Mouse (Mus musculus) neural tube, embryonic 13.5 days (tissue): ENCODE measurements at regions not wholly inside any gene's neighbourhood (a gene's known extent, or its start where the extent isn't known, plus 50 kb on each side); places are given as distances from the start of the nearest gene placed in this dataset.
"Not testable (repeated sequence)": the region's sequence is repeated elsewhere in the genome, so short reads cannot be mapped to it uniquely, and the experiment has no call there.

Source experiments
- ATAC-seq: fragments of 200-750 bp; cut with Nextera tagmentation; 2 replicates; pipeline ENCODE4 v1.8.0; 2017; ENCODE audit warnings: low read depth, mild to moderate bottlenecking, moderate TSS enrichment, moderate library complexity
- H3K27ac ChIP-seq: fragments of 300-500 bp; sonication (generic); replicated peaks from 2 replicates; pipeline ENCODE4 v1.5.1; 2015; ENCODE audit warnings: moderate library complexity, mild to moderate bottlenecking, inconsistent platforms
- H3K27me3 ChIP-seq: fragments of 300-500 bp; sonication (generic); 2 replicates; pipeline ENCODE4 v1.6.1; 2015; ENCODE audit warnings: mild to moderate bottlenecking, inconsistent platforms
- H3K36me3 ChIP-seq: fragments of 300-500 bp; sonication (generic); 2 replicates; pipeline ENCODE4 v1.6.1; 2015; ENCODE audit warnings: mild to moderate bottlenecking, inconsistent platforms
- H3K4me1 ChIP-seq: fragments of 300-500 bp; sonication (generic); replicated peaks from 2 replicates; pipeline ENCODE4 v1.6.1; 2015; ENCODE audit warnings: inconsistent platforms
- H3K4me2 ChIP-seq: fragments of 300-500 bp; sonication (generic); 2 replicates; pipeline ENCODE4 v1.6.1; 2015; ENCODE audit warnings: inconsistent platforms, mild to moderate bottlenecking, moderate library complexity
- H3K4me3 ChIP-seq: fragments of 300-500 bp; sonication (generic); 2 replicates; pipeline ENCODE4 v1.5.1; 2015; ENCODE audit warnings: mild to moderate bottlenecking, inconsistent platforms
- H3K9ac ChIP-seq: fragments of 300-500 bp; sonication (generic); 2 replicates; pipeline ENCODE4 v1.6.1; 2015; ENCODE audit warnings: moderate library complexity, mild to moderate bottlenecking, inconsistent platforms
- H3K9me3 ChIP-seq: fragments of 300-500 bp; sonication (generic); 2 replicates; pipeline ENCODE4 v1.6.1; 2016; ENCODE audit warnings: inconsistent platforms
- WGBS: fragments of 180-500 bp; shearing (Covaris S2); methylation state at CpG from one replicate; pipeline ENCODE4 v1.1.7; 2015; 5-methylcytosine and 5-hydroxymethylcytosine counted together

DNA sequence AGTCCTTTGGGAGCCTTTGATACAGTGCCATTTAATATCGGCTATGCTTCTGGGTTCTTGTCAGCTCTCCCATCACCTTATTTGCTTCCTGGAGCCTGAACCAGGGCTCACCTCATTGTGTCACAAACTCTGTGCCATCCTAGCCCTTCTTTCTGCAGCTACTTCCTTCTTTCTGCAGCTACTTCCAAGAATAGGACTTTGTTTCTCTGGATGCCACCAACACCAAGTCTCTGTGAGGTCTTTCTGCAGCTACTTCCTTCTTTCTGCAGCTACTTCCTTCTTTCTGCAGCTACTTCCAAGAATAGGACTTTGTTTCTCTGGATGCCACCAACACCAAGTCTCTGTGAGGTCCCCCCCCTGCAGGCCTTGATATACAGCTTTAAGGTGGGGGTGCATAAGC is 107.8 kb downstream of the Adra2a start:
- 95% methylated on average over 1 of the region's 1 CpGs for WGBS

DNA sequence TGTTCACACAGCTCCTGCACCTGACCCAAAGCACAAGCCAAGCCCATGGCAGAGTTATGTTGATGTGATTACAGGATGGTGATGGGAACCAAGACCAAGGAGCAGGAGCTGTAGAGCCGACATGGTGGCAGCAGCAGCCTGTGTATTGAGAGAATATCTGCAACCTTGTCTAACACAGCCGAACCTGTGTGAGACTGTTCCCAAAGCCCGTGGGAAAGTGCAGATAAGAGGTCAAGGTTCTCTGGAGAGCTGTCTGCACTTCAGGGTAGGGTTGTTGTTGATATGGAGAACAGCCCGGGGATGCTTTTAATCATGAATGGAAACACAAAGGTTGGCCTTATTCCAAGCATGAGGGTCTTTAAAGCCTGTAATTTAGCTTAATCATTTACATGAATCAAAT is 110.4 kb downstream of the Adra2a start:
- Histone ChIP-seq H3K27me3 (no peaks in the 10 kb centered on the region), H3K9ac (no peak overlapping the region), H3K9me3 (no peaks in the 10 kb centered on the region), H3K27ac (no peak overlapping the region), H3K4me2 (no peak overlapping the region), H3K36me3 (no peaks in the 10 kb centered on the region), H3K4me1 (no peaks in the 10 kb centered on the region), H3K4me3 (no peak overlapping the region)
- 80% methylated on average over 4 of the region's 4 CpGs for WGBS
- ATAC-seq, result no peak

More for the DNA sequence above, 107.8 kb downstream of the Adra2a start:
- not testable (repeated sequence) for H3K4me2 ChIP-seq, H3K9ac ChIP-seq, H3K27ac ChIP-seq, H3K36me3 ChIP-seq, H3K4me1 ChIP-seq, ATAC-seq, H3K4me3 ChIP-seq, H3K9me3 ChIP-seq, H3K27me3 ChIP-seq

DNA sequence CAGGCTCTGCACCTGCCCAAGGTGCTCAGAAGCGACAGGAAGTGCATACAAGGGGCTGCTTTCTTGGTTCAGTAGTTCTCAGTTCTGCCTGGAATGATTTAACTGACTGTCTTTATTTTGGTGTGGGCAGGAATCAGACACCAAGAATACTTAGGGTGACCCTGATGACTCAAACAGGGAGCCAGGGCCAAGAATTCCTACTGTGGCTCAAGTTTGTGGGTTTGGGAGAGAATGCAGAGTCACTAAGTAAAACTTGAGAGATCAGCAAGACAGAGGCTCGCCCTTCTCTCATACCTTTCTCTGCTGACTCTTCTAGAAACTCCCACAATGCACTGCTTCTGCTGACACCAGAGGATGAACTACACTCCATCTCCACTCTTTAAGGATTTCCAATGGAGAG is 126.4 kb downstream of the Adra2a start:
- Histone ChIP-seq H3K36me3 (no peaks in the 10 kb centered on the region), H3K9me3 (no peaks in the 10 kb centered on the region), H3K27me3 (no peaks in the 10 kb centered on the region), H3K9ac (no peak overlapping the region), H3K4me1 (peaks cover 13% of the 10 kb centered on the region), H3K27ac (no peak overlapping the region), H3K4me2 (no peak overlapping the region), H3K4me3 (no peak overlapping the region)
- 57% methylated on average over 2 of the region's 2 CpGs for WGBS
- no peak for ATAC-seq

DNA sequence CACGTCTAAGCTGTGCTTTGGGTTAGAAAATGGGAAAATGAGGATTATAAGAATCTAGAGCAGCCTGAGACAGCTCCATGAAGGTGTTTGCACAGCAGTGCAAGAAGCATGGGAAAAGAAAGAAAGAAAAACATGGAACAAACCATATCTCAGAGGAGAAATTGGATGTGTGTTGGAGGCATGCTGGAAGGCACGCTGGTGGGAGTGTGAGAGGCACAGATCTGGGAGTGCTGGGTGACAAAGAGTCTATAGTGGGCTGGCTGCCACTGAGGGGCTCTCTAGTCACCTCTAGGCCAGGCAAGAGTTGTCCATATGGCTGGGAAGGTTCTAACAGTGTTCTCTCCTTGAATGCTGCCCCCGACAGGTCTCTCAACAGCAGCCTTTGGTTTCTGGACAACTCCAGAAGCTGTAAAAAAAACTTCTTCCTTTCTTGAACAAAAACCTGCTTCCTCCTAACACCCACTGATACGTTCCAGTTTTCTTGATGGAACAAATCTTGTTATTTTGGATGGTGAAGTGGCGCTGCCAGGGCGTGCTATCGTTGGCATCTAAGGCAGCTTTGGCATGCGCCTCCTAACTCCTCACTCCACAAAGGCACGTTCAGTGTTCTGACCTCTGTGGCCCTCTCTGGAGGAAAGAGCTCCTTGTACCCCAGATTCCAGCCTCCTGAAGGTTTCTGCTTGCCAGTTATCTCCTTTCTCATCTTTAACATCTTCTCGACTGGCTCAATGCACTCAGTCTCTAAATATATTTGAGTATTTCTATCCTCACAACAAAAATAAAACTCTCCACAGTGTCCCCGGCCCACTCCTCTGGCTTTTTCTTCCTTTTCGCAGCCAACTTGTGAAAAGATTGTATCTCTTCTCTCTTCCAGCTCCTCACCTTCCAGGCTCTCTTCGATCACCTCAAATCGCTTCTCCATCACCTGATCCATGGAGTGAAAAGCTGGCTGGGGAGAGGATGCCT is 130.4 kb downstream of the Adra2a start:
- ATAC-seq, result no peak
- WGBS, result 90% methylated on average over 14 of the region's 14 CpGs
- no peak overlapping the region for H3K9ac ChIP-seq
- H3K36me3 ChIP-seq, result no peaks in the 10 kb centered on the region
- no peaks in the 10 kb centered on the region for H3K27me3 ChIP-seq
- H3K27ac ChIP-seq, result no peak overlapping the region
- H3K4me2 ChIP-seq, result no peak overlapping the region
- no peaks in the 10 kb centered on the region for H3K9me3 ChIP-seq
- H3K4me1 ChIP-seq, result peaks cover 13% of the 10 kb centered on the region
- H3K4me3 ChIP-seq, result no peak overlapping the region

DNA sequence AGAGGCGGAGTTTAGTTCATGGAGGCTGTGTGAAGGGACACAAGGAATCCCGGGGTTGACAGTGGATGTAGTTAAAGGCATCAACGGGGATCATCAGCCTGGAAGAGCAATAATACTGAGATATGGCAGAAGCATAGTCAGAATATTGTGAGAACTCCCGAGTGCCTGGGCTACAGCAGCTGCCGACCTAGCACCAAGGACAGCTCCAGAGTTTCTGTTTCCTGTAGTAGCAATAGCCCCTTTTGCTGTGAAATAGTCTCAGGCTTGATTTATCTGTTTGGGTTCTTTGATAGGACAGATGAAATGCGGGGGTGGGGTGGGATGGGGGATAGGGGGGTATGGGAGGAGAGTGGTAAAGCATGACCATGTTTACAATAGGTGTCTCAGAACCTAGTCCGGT is 131.8 kb downstream of the Adra2a start:
- Histone ChIP-seq H3K4me1 (peaks cover 8% of the 10 kb centered on the region), H3K36me3 (no peaks in the 10 kb centered on the region), H3K27me3 (no peaks in the 10 kb centered on the region), H3K4me2 (no peak overlapping the region), H3K9ac (no peak overlapping the region), H3K4me3 (no peak overlapping the region), H3K9me3 (no peaks in the 10 kb centered on the region), H3K27ac (no peak overlapping the region)
- no peak for ATAC-seq
- 50% methylated on average over 7 of the region's 7 CpGs for WGBS

DNA sequence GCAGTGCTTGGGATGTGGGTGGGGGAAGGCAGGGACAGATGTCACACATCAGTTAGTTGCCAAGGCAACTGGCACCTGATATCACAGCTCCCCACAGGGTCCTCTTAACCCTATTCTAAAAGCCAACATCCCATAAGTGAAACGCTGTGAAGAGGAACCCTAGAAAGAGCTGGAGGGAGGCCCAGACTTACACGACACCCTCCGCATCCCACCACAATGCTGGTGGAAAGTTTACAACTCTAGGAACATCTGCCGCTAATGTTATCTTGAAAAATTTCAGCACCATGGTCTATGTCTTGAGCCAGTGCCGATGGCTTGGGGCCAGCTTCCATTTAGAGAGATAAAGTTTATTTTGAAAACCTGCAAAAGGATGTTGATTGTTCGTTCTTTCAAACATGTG is 133.5 kb downstream of the Adra2a start:
- Histone ChIP-seq H3K27ac (no peak overlapping the region), H3K9me3 (no peaks in the 10 kb centered on the region), H3K9ac (no peak overlapping the region), H3K27me3 (no peaks in the 10 kb centered on the region), H3K4me2 (no peak overlapping the region), H3K4me1 (no peaks in the 10 kb centered on the region), H3K4me3 (no peak overlapping the region), H3K36me3 (no peaks in the 10 kb centered on the region)
- 79% methylated on average over 6 of the region's 6 CpGs for WGBS
- no peak for ATAC-seq

DNA sequence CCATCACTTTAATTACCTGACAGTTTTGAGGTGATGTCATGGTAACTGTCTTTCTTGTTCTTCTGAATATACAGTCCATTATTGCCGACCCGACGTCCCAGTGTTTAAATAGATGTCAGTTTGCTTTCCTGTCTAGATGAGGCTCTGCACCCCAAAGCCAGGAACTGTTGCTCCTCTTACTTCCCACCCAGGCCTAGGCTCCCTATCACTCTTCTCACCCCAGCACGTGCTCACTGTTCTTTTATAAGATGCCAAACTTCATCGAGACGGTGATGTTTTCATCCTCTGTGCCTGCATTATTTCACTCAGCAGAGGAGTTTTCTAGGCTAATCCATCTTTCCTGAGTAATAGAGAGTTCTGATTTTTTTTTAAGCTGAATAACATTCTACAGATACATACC is 156.5 kb downstream of the Adra2a start:
- no peak overlapping the region for H3K4me3 ChIP-seq
- H3K4me1 ChIP-seq, result peaks cover 3% of the 10 kb centered on the region
- H3K9me3 ChIP-seq, result no peaks in the 10 kb centered on the region
- H3K27ac ChIP-seq, result no peak overlapping the region
- no peak for ATAC-seq
- H3K36me3 ChIP-seq, result no peaks in the 10 kb centered on the region
- H3K4me2 ChIP-seq, result no peak overlapping the region
- 82% methylated on average over 6 of the region's 6 CpGs for WGBS
- no peak overlapping the region for H3K9ac ChIP-seq
- no peaks in the 10 kb centered on the region for H3K27me3 ChIP-seq

DNA sequence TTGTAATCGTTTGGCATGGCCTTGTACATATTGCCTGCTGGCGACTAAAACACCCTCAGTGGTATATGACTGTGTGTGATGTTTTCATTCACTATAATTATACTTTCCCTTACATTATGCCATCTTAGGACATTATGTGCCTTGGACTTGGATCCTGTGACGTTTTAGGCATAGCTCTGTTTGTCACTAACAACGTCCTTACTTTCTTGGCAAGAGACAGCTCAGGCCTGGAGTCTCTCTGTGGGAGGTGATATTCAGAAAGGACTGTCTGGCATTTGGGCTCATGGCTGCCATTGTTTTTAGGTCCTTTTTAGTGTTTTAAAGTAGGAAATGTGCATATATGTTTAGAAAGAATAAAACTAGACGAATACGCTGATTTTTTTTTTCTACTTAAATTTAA is 158.5 kb downstream of the Adra2a start:
- no peak overlapping the region for H3K27ac ChIP-seq
- H3K4me3 ChIP-seq, result no peak overlapping the region
- H3K9me3 ChIP-seq, result no peaks in the 10 kb centered on the region
- no peak overlapping the region for H3K9ac ChIP-seq
- no peaks in the 10 kb centered on the region for H3K36me3 ChIP-seq
- ATAC-seq, result no peak
- WGBS, result 77% methylated on average over 6 of the region's 6 CpGs
- H3K4me1 ChIP-seq, result 0 out of 2 replicates have a peak, but pooled peaks cover 4% of the 10 kb centered on the region
- no peak overlapping the region for H3K4me2 ChIP-seq
- H3K27me3 ChIP-seq, result no peaks in the 10 kb centered on the region

DNA sequence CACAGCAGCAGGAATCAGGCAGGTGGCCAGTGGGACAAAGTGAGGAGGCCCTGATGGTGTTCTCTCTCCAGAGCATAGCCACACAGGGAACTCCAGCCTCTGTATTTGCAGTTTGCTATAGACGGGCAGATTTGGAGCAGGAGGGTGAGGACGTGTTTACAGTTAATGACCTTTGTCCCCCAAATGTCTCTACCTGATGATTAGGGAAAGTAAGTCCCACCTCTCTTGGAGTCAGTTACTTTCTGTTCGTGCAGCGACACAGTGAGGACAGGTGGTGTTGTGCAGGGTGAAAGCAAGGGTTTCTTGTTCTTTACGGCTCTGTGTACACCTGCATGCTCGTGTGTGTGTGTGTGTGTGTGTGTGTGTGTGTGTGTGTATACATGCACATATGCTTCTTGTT is 162.9 kb downstream of the Adra2a start:
- no peak overlapping the region for H3K27ac ChIP-seq
- no peak overlapping the region for H3K9ac ChIP-seq
- ATAC-seq, result no peak
- WGBS, result 81% methylated on average over 6 of the region's 6 CpGs
- 0 out of 2 replicates have a peak, but pooled peaks cover 4% of the 10 kb centered on the region for H3K4me1 ChIP-seq
- H3K36me3 ChIP-seq, result no peaks in the 10 kb centered on the region
- H3K27me3 ChIP-seq, result no peaks in the 10 kb centered on the region
- H3K4me2 ChIP-seq, result no peak overlapping the region
- no peak overlapping the region for H3K4me3 ChIP-seq
- no peaks in the 10 kb centered on the region for H3K9me3 ChIP-seq

DNA sequence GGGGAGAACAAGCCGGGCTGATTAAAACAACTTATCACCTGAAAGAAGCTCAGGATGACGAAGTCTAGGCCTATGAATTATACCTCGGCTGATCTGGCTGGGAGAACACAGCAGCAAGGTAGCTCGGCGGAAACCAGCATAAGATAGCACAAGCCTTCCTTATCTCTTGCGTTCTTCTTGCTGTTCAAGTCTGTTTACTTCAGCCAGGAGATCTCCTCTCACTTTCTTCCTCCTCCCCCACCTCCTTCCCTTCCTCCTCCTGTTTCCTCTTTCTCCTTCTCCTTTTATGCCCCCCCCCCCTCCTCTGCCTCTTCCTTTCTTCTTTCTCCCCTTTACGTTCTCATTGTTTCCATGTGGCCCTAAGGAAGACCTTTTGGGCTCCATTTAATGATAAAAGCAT is 168.2 kb downstream of the Adra2a start:
- Histone ChIP-seq H3K27me3 (no peaks in the 10 kb centered on the region), H3K4me1 (no peaks in the 10 kb centered on the region), H3K4me2 (no peak overlapping the region), H3K9me3 (no peaks in the 10 kb centered on the region), H3K27ac (no peak overlapping the region), H3K4me3 (no peak overlapping the region), H3K36me3 (no peaks in the 10 kb centered on the region), H3K9ac (no peak overlapping the region)
- 84% methylated on average over 7 of the region's 7 CpGs for WGBS
- no peak for ATAC-seq

DNA sequence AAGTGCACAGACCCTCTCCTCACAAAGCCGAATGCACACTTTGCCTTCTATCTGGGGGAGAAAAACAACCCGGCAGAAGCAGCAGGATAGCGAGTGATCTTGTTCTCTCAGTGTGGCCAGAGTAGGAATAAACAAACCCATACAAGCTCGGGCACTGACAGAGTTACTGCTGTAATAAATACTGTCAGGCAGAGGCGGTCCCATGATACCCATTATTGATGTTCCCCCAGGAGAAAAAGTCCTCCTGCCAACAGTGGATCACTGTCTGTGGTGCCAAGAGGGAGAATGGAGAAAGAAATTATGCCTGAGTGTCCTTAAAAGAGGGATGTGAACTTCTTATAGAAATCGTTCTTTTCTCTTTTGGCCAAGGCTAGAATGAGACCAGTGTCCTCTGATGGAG is 200.2 kb downstream of the Adra2a start:
- H3K36me3 ChIP-seq, result no peaks in the 10 kb centered on the region
- peak; percentile 43; the same call in 1 of the 2 replicates for ATAC-seq
- H3K27me3 ChIP-seq, result no peaks in the 10 kb centered on the region
- no peaks in the 10 kb centered on the region for H3K9me3 ChIP-seq
- H3K4me3 ChIP-seq, result no peak overlapping the region
- H3K9ac ChIP-seq, result no peak overlapping the region
- H3K27ac ChIP-seq, result no peak overlapping the region
- peaks cover 22% of the 10 kb centered on the region for H3K4me1 ChIP-seq
- WGBS, result 35% methylated on average over 6 of the region's 6 CpGs
- H3K4me2 ChIP-seq, result no peak overlapping the region

DNA sequence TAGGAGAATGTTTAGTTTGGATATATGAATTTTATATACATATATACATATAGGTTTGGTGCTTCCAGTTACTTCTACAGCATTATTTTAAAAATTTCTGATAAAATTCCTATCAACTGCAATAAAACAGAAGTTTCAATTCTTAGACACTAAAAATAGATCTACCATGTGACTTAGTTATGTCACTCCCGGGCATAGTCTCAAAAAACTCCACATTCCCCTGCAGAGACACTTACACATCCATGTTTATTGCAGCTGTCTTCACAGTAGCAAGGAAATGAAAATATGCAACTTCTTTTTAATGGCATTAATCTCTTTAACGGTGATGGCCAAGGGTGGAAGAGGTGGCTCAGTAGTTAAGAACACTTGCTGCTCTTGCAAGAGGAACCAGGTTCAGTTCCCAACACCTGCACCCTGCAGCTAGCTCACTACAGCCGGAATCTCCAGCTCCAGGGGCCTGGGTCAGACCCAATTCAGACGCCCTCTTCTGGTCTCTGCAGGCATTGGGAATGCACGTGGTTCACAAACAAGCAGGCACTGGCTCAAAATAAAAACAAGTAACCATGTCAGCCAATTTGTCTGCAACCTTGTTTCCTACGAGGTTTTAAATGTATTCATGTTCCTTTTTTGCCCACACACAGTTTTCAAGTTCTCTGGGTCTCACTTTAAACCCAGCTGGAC is 204.4 kb downstream of the Adra2a start:
- Histone ChIP-seq H3K36me3 (no peaks in the 10 kb centered on the region), H3K27me3 (no peaks in the 10 kb centered on the region)
- 27% methylated on average over 6 of the region's 6 CpGs for WGBS

More for the DNA sequence above, 204.4 kb downstream of the Adra2a start:
- H3K4me2 ChIP-seq, result no peak overlapping the region
- H3K9me3 ChIP-seq, result no peaks in the 10 kb centered on the region
- H3K27ac ChIP-seq, result no peak overlapping the region
- peaks cover 22% of the 10 kb centered on the region for H3K4me1 ChIP-seq
- H3K9ac ChIP-seq, result no peak overlapping the region
- no peak for ATAC-seq
- H3K4me3 ChIP-seq, result no peak overlapping the region
